Mouse (Mus musculus) lung, adult 2 months (tissue): ENCODE results near the gene Psenen. TPM values are rescaled to one million over a fixed set of nuclear protein-coding genes. Genes with fewer than 3 reads are reported as not detected.

ENCODE experiments used
- DNase-seq: peaks from one replicate; pipeline ENCODE4 v3.0.0; 2022
- H3K4me1 ChIP-seq: fragments of 200-500 bp; 2 replicates; pipeline ENCODE4 v1.6.1; 2011; ENCODE audit warnings: low read length; ENCODE audit not compliant: control insufficient read depth, insufficient read depth
- H3K4me3 ChIP-seq: fragments of 200-500 bp; replicated peaks from 2 replicates; pipeline ENCODE3; 2011; ENCODE audit warnings: low read depth, mild to moderate bottlenecking, control low read depth, low read length; ENCODE audit errors: extremely low read depth
- CTCF ChIP-seq: fragments of 200-500 bp; IDR thresholded peaks from 2 replicates; pipeline ENCODE4 v1.5.1; 2011; ENCODE audit warnings: mild to moderate bottlenecking, low read length, control low read depth; ENCODE audit not compliant: insufficient read depth
- POLR2A ChIP-seq: fragments of 200-500 bp; IDR thresholded peaks from 2 replicates; pipeline ENCODE4 v1.6.1; 2011; ENCODE audit warnings: low read depth, mild to moderate bottlenecking, control low read depth, low read length, borderline replicate concordance; ENCODE audit errors: extremely low read depth
- WGBS: fragments of 180-500 bp; shearing (Covaris S2); methylation state at CpG from one replicate; pipeline ENCODE4 v1.1.7; 2018; 5-methylcytosine and 5-hydroxymethylcytosine counted together
- polyA plus RNA-seq: library from polyadenylated mRNA; depleted of rRNA; stranded (reverse); fragments of >200 nt; gene quantifications from 2 replicates; pipeline ENCODE4 v1.2.3, GENCODE M21; 2012

The Psenen gene
- polyA plus RNA-seq, 1 experiment = 133 TPM

DNA sequence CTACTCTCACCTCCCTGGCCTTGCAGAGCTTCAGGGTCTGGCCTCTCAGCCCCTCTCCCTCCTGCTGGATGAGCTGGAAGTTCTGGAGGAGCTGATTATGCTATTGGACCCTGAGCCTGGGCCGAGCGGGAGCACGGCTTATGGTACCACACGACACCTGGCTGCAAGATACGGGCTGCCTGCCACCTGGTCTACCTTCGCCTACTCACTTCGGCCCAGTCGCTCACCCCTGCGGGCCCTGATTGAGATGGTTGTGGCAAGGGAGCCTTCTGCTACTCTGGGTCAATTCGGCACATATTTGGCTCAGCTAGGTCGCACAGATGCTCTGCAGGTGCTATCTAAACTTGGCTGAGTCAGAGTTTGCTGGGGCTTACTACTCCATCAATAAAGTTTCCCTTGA is 4.1 kb upstream of the Psenen start:
- Histone ChIP-seq H3K4me1 (peaks cover 3% of the 10 kb centered on the region; the same call in 1 of the 2 replicates), H3K4me3 (no peak overlapping the region)
- no peak for DNase-seq
- TF ChIP-seq POLR2A (no peak), CTCF (no peak)
- WGBS = 84% methylated on average over 11 of the region's 11 CpGs

DNA sequence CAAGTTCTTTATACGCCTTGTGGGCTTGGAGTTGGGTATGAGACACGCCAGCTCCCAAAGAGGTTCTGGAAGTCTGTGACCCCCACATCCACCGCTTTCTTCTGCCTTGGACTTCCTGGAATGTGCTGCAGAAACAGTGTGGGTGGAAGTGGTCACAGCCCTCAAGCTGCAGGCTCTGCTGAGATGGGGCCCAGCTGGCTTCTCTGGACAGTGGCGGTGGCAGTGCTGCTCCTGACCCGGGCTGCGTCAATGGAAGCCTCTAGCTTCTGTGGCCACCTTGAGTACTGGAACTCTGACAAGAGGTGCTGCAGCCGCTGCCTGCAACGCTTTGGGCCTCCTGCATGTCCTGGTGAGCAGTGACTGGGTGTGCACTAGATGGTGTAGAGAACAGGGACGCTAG is 2.6 kb upstream of the Psenen start:
- no peak overlapping the region for H3K4me3 ChIP-seq
- H3K4me1 ChIP-seq = peaks cover 3% of the 10 kb centered on the region; the same call in 1 of the 2 replicates
- TF ChIP-seq CTCF (no peak), POLR2A (no peak)
- 73% methylated on average over 9 of the region's 9 CpGs for WGBS
- no peak for DNase-seq

DNA sequence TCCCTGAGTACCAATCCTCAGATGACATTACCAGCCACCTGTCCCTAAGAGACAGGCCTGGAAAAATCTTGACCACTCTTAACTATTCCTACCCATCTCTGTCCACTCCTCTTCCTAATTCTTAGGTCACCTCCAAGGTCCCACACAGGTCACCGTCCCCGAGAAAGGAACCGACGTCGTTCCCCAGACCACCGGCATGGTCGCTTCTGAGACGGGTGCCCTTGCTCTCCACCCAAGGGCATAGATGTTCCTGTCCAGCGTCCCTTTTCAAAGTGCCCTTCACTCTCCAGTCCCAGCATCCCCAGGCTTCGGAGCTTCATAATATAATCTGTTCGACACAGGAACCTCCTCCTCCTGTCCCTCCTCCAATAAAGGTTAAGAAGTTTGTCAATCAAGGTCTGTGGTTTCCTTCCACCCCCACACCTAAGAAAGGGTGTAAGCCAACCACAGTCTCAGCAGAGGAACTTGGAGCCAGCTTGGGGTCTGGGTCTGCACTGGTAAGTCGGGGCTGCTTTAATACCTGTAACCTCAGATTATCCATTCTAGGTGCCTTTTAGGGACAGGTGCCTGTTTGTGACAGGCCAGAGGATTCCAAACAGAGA is 1.6 kb upstream of the Psenen start, which contains the start of gene Igflr1:
TSS of gene Igflr1 (plus strand) at position 458 of the 602 bp plus-strand sequence.
- TF ChIP-seq POLR2A (no peak), CTCF (no peak)

DNA sequence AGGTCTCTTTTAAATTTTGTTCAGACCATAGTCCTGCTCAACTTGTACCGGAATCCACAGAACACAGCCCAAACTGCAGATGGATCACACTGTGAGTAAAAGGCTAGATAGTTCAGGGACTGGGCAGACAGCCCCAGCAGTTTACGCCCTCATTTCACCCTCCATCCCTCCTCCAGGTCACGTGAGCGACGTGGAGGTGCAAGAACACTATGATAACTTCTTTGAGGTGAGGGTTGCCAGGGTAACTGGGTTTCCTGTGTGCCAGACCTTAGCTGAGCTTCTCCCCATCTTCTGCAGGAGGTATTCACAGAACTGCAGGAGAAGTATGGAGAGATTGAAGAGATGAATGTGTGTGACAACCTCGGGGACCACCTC is 466 bp upstream of the Psenen start:
- H3K4me3 ChIP-seq = peak overlapping the region; percentile 76
- DNase-seq = no peak
- no peak for TF ChIP-seq POLR2A
- TF ChIP-seq CTCF = no peak
- 23% methylated on average over 6 of the region's 6 CpGs for WGBS
- peaks cover 5% of the 10 kb centered on the region for H3K4me1 ChIP-seq

More for the DNA sequence above, 1.6 kb upstream of the Psenen start, which contains the start of gene Igflr1:
- WGBS = 91% methylated on average over 12 of the region's 12 CpGs
- no peak within 1 kb of the TSS for H3K4me3 ChIP-seq
- H3K4me1 ChIP-seq = peaks cover 3% of the 10 kb centered on the region; the same call in 1 of the 2 replicates
- no peak for DNase-seq

DNA sequence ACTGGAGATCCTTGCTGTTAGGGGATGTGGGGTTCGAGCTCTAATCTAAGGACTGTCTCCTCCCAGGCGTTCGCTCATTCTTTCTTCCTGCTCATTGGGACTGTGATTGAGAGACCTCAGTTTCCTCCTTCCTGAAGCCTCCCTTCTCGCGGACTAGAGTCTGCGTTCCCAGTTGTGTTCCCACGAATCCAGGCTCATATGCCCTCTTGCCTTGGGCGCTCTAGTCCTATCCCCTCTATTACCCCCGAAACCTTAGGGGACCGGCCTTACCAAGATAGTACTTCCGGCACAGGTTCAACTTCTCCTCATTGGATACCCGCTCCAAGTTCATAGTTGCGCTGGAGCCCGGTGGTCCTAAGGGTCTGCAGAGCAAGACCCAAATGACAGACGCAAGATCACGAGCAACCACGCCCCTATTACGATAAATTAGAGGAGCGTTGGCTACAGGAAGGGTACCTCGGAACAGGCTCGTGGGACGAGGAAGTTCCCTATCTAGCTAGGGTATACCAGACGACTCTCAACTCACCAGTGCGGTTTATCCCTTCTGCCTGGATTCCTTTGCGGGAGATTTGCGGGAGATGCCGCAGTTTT is 806 bp downstream of the Psenen start:
- DNase-seq = no peak
- Histone ChIP-seq H3K4me1 (peaks cover 8% of the 10 kb centered on the region), H3K4me3 (peak overlapping the region; percentile 70)
- WGBS = under 1% methylated on average over 27 of the region's 27 CpGs
- no peak for TF ChIP-seq POLR2A
- no peak for TF ChIP-seq CTCF

DNA sequence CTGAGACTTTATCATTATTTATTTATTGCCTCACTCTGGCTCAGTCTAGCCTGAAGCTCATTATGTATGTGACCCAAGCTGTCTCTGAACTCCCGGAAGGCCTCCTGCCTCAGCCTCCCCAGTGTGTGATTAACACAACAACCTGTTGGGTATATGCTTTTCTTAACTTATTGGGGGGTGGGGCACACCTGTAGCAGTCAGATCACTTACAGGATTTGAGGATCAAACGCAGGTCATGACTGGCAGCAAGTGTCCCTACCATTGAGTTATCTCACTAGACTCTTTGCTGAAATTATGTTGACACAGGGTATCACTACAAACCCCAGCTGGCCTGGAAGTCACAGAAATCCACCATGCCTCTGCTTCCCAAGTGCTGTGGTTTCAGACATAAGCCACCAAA is 3.1 kb downstream of the Psenen start:
- 64% methylated on average over 2 of the region's 2 CpGs for WGBS
- H3K4me1 ChIP-seq = peaks cover 8% of the 10 kb centered on the region
- TF ChIP-seq CTCF = no peak
- no peak for TF ChIP-seq POLR2A
- no peak overlapping the region for H3K4me3 ChIP-seq
- DNase-seq = no peak

DNA sequence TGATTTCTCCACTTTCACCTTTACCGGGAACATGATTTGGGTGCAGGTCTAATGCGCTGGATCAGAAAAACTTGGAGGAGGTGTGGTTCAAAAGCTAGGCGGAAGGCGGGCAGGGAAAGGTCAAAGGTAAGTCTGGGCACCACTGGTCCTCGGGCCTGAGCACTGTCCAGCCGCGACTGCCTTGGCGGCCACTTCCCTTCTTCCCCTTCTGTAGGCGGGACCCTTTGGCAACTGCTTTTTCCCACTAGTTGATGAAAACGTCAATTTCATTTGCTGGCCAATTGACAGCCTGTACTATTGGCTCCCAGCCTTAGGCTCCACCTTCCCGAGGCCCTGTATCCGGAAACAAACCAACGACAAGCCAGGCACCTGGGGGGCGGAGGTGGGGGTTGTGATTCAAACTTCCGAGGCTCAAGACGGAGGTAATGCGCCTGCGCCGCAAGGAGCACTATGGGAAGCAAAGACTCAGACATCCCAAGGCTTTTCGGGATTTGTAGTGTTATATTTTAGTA is 3.9 kb downstream of the Psenen start, which contains the start of gene Lin37:
TSS of gene Lin37 (minus strand) at position 396 of the 512 bp plus-strand sequence.
- peak; percentile 92 for DNase-seq
- TF ChIP-seq CTCF = no peak
- peak; percentile 89; the same call in 1 of the 2 replicates for TF ChIP-seq POLR2A
- WGBS = under 1% methylated on average over 20 of the region's 20 CpGs
- Histone ChIP-seq H3K4me3 (peak within 1 kb of the TSS; percentile 68), H3K4me1 (peaks cover 8% of the 10 kb centered on the region)

DNA sequence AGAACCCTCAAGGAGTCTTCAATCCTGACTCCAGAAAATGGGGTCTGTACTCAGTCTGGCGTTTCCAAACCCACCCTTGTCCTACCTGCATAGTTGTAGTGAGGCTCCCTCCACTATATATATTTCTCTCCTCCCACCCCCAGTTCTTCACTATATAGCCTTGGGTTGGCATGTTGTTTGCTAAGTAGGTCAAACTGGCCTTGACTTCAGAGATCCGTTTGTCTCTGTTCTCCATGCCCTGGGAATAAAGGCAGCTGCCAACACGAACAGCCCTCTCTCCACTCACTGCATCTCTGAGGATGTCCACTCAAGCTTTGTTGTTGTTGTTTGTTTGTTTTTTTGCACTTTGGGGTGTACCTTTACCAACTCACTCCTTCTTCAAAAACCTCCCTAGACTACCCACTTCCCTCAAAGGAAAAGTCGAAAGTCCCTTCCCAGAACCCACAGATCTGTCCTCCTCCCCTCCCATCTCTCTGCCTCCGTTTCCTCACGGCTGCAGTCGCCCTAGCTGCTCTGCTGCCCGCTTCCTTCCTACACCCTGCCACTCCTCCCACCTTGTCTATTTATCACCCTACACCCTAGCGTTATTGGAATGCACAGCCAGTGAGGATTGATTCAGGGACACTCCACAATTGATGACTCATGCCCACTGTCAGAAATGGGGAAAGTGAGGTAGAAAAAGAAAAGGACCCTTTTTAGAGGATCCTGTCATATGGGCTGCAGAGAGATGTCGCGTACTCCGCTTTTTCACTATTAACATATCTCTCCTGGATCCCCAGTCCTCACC is 4.6 kb downstream of the Psenen start:
- no peak for TF ChIP-seq CTCF
- TF ChIP-seq POLR2A = no peak
- 8% methylated on average over 12 of the region's 12 CpGs for WGBS
- Histone ChIP-seq H3K4me1 (peaks cover 6% of the 10 kb centered on the region), H3K4me3 (peak overlapping the region; percentile 68)
- DNase-seq = no peak

DNA sequence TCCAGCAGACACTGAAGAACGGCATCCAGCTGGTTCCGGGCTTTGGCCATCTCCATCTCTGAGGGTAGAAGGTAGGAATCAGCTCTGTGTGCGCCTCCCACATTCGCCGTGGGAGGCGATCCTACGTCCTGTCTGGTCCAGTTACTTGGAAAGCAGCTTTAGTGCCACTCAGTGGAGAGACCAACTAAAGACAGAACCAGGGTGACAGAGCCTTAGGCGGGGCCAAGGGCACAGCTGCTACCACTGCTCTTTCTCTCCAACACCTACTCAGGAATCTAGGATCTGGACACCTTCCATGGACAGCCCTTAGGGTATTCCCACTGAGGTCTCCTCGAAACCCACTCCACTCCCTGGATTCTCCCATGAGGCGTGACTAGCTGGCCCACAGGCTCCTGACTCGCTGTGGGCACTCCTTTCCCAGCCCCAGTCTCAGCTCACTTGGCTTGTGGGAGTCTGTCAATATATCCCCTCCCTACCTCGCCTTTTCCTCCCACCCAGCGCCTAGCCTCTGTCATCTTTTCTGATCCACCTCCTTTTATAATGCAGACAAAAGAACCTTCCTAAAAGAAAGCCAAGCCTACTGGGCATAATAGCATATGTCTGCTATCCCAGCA is 5.4 kb downstream of the Psenen start:
- peaks cover 5% of the 10 kb centered on the region for H3K4me1 ChIP-seq
- no peak for DNase-seq
- 81% methylated on average over 13 of the region's 13 CpGs for WGBS
- no peak for TF ChIP-seq CTCF
- TF ChIP-seq POLR2A = no peak
- H3K4me3 ChIP-seq = no peak overlapping the region
